Mouse (Mus musculus): ENCODE data around the gene Timp3. TPM values are rescaled to one million over a fixed set of nuclear protein-coding genes. Genes with fewer than 3 reads are reported as not detected.
"Not testable (repeated sequence)": the region's sequence is repeated elsewhere in the genome, so short reads cannot be mapped to it uniquely, and the experiment has no call there.

Gene Timp3
- polyA plus RNA-seq, 1 experiment from 2014 or later, result 33.2 TPM

- H3K36me3 ChIP-seq (ENCODE audit: control insufficient read depth, insufficient read depth, low read length), result no peaks in the 10 kb centered on the region
- H3K9ac ChIP-seq (ENCODE audit: low read depth, low read length), result no peak overlapping the region
- H3K9me3 ChIP-seq (ENCODE audit: control insufficient read depth, low read length), result no peaks in the 10 kb centered on the region
- WGBS, result 54% methylated on average over 4 of the region's 4 CpGs
- peak; percentile 58 for ATAC-seq (replicated peaks; ENCODE audit: low FRiP score)
- no peak overlapping the region for H3K4me3 ChIP-seq (ENCODE audit: low read depth, low read length)
- H3K27ac ChIP-seq (ENCODE audit: low read depth, low read length), result no peak overlapping the region
- H3K4me1 ChIP-seq (replicated peaks; ENCODE audit: control insufficient read depth, insufficient read depth, low read length), result peaks cover 5% of the 10 kb centered on the region
- no peak for DNase-seq (ENCODE audit: low spot score)
- H3K27me3 ChIP-seq (replicated peaks; ENCODE audit: control insufficient read depth, insufficient read depth, low read length), result no peaks in the 10 kb centered on the region
- H3K4me2 ChIP-seq, result no peak overlapping the region
These were observed 69.2 kb downstream of the Timp3 start for GRCm38 (mm10) chr10:86369346-86369745.

- Histone ChIP-seq H3K4me2 (no peak overlapping the region), H3K27me3 (replicated peaks; ENCODE audit: control insufficient read depth, insufficient read depth, low read length) (no peaks in the 10 kb centered on the region), H3K4me1 (replicated peaks; ENCODE audit: control insufficient read depth, insufficient read depth, low read length) (0 out of 2 replicates have a peak, but pooled peaks cover 2% of the 10 kb centered on the region), H3K9me3 (ENCODE audit: control insufficient read depth, low read length) (no peaks in the 10 kb centered on the region), H3K4me3 (ENCODE audit: low read depth, low read length) (no peak overlapping the region), H3K9ac (ENCODE audit: low read depth, low read length) (no peak overlapping the region), H3K27ac (ENCODE audit: low read depth, low read length) (no peak overlapping the region), H3K36me3 (ENCODE audit: control insufficient read depth, insufficient read depth, low read length) (no peaks in the 10 kb centered on the region)
- no peak for ATAC-seq (replicated peaks; ENCODE audit: low FRiP score)
- DNase-seq (ENCODE audit: low spot score), result no peak
These were observed 71.4 kb downstream of the Timp3 start for GRCm38 (mm10) chr10:86371561-86371960.

- Histone ChIP-seq H3K9me3 (ENCODE audit: control insufficient read depth, low read length) (no peaks in the 10 kb centered on the region), H3K9ac (ENCODE audit: low read depth, low read length) (no peak overlapping the region), H3K36me3 (ENCODE audit: control insufficient read depth, insufficient read depth, low read length) (no peaks in the 10 kb centered on the region), H3K27me3 (replicated peaks; ENCODE audit: control insufficient read depth, insufficient read depth, low read length) (no peaks in the 10 kb centered on the region), H3K4me3 (ENCODE audit: low read depth, low read length) (no peak overlapping the region), H3K4me1 (replicated peaks; ENCODE audit: control insufficient read depth, insufficient read depth, low read length) (no peaks in the 10 kb centered on the region), H3K4me2 (no peak overlapping the region), H3K27ac (ENCODE audit: low read depth, low read length) (no peak overlapping the region)
- no peak for DNase-seq (ENCODE audit: low spot score)
- WGBS, result 85% methylated on average over 2 of the region's 2 CpGs
- no peak for ATAC-seq (replicated peaks; ENCODE audit: low FRiP score)
These were observed 73.9 kb downstream of the Timp3 start for GRCm38 (mm10) chr10:86374061-86374460.

GRCm38 (mm10) chr10:86375903-86376302 lies 75.7 kb downstream of the Timp3 start:
- no peak overlapping the region for H3K9ac ChIP-seq (ENCODE audit: low read depth, low read length)
- no peaks in the 10 kb centered on the region for H3K4me1 ChIP-seq (replicated peaks; ENCODE audit: control insufficient read depth, insufficient read depth, low read length)
- no peak overlapping the region for H3K27ac ChIP-seq (ENCODE audit: low read depth, low read length)
- H3K36me3 ChIP-seq (ENCODE audit: control insufficient read depth, insufficient read depth, low read length), result no peaks in the 10 kb centered on the region
- H3K9me3 ChIP-seq (ENCODE audit: control insufficient read depth, low read length), result no peaks in the 10 kb centered on the region
- H3K4me3 ChIP-seq (ENCODE audit: low read depth, low read length), result no peak overlapping the region
- 63% methylated on average over 11 of the region's 11 CpGs for WGBS
- H3K4me2 ChIP-seq, result no peak overlapping the region
- H3K27me3 ChIP-seq (replicated peaks; ENCODE audit: control insufficient read depth, insufficient read depth, low read length), result no peaks in the 10 kb centered on the region
- no peak for ATAC-seq (replicated peaks; ENCODE audit: low FRiP score)
- no peak for DNase-seq (ENCODE audit: low spot score)

GRCm38 (mm10) chr10:86376392-86377185 lies 76.4 kb downstream of the Timp3 start:
- Histone ChIP-seq H3K4me1 (replicated peaks; ENCODE audit: control insufficient read depth, insufficient read depth, low read length) (no peaks in the 10 kb centered on the region), H3K27me3 (replicated peaks; ENCODE audit: control insufficient read depth, insufficient read depth, low read length) (no peaks in the 10 kb centered on the region), H3K36me3 (ENCODE audit: control insufficient read depth, insufficient read depth, low read length) (no peaks in the 10 kb centered on the region), H3K4me2 (no peak overlapping the region), H3K4me3 (ENCODE audit: low read depth, low read length) (no peak overlapping the region), H3K9ac (ENCODE audit: low read depth, low read length) (no peak overlapping the region), H3K27ac (ENCODE audit: low read depth, low read length) (no peak overlapping the region), H3K9me3 (ENCODE audit: control insufficient read depth, low read length) (no peaks in the 10 kb centered on the region)
- 72% methylated on average over 8 of the region's 8 CpGs for WGBS
- no peak for DNase-seq (ENCODE audit: low spot score)
- no peak for ATAC-seq (replicated peaks; ENCODE audit: low FRiP score)

- ATAC-seq (replicated peaks; ENCODE audit: low FRiP score), result not testable (repeated sequence)
- WGBS, result 77% methylated on average over 2 of the region's 2 CpGs
These were observed 78.6 kb downstream of the Timp3 start for GRCm38 (mm10) chr10:86378803-86379202.

GRCm38 (mm10) chr10:86380626-86381025 lies 80.5 kb downstream of the Timp3 start:
- Histone ChIP-seq H3K9me3 (ENCODE audit: control insufficient read depth, low read length) (no peaks in the 10 kb centered on the region), H3K4me1 (replicated peaks; ENCODE audit: control insufficient read depth, insufficient read depth, low read length) (no peaks in the 10 kb centered on the region), H3K27me3 (replicated peaks; ENCODE audit: control insufficient read depth, insufficient read depth, low read length) (no peaks in the 10 kb centered on the region), H3K9ac (ENCODE audit: low read depth, low read length) (no peak overlapping the region), H3K36me3 (ENCODE audit: control insufficient read depth, insufficient read depth, low read length) (no peaks in the 10 kb centered on the region), H3K4me2 (no peak overlapping the region), H3K27ac (ENCODE audit: low read depth, low read length) (no peak overlapping the region), H3K4me3 (ENCODE audit: low read depth, low read length) (no peak overlapping the region)
- 48% methylated on average over 2 of the region's 2 CpGs for WGBS
- ATAC-seq (replicated peaks; ENCODE audit: low FRiP score), result no peak
- no peak for DNase-seq (ENCODE audit: low spot score)

More at GRCm38 (mm10) chr10:86378803-86379202, 78.6 kb downstream of the Timp3 start:
- not testable (repeated sequence) for H3K4me2 ChIP-seq; H3K27ac ChIP-seq (ENCODE audit: low read depth, low read length); DNase-seq (ENCODE audit: low spot score); H3K4me3 ChIP-seq (ENCODE audit: low read depth, low read length); H3K9me3 ChIP-seq (ENCODE audit: control insufficient read depth, low read length); H3K4me1 ChIP-seq (replicated peaks; ENCODE audit: control insufficient read depth, insufficient read depth, low read length); H3K27me3 ChIP-seq (replicated peaks; ENCODE audit: control insufficient read depth, insufficient read depth, low read length); H3K9ac ChIP-seq (ENCODE audit: low read depth, low read length); H3K36me3 ChIP-seq (ENCODE audit: control insufficient read depth, insufficient read depth, low read length)

- WGBS, result 54% methylated on average over 9 of the region's 9 CpGs
- H3K27ac ChIP-seq (ENCODE audit: low read depth, low read length), result no peak overlapping the region
- no peak overlapping the region for H3K9ac ChIP-seq (ENCODE audit: low read depth, low read length)
- ATAC-seq (replicated peaks; ENCODE audit: low FRiP score) (no peak), DNase-seq (ENCODE audit: low spot score) (no peak)
- no peak overlapping the region for H3K4me2 ChIP-seq
- H3K4me1 ChIP-seq (replicated peaks; ENCODE audit: control insufficient read depth, insufficient read depth, low read length), result no peaks in the 10 kb centered on the region
- H3K36me3 ChIP-seq (ENCODE audit: control insufficient read depth, insufficient read depth, low read length), result no peaks in the 10 kb centered on the region
- H3K27me3 ChIP-seq (replicated peaks; ENCODE audit: control insufficient read depth, insufficient read depth, low read length), result no peaks in the 10 kb centered on the region
- H3K4me3 ChIP-seq (ENCODE audit: low read depth, low read length), result no peak overlapping the region
- no peaks in the 10 kb centered on the region for H3K9me3 ChIP-seq (ENCODE audit: control insufficient read depth, low read length)
These were observed 81.2 kb downstream of the Timp3 start for GRCm38 (mm10) chr10:86381150-86381921.

- Histone ChIP-seq H3K4me1 (replicated peaks; ENCODE audit: control insufficient read depth, insufficient read depth, low read length) (no peaks in the 10 kb centered on the region; the same call in 1 of the 2 replicates), H3K4me3 (ENCODE audit: low read depth, low read length) (no peak overlapping the region), H3K36me3 (ENCODE audit: control insufficient read depth, insufficient read depth, low read length) (no peaks in the 10 kb centered on the region), H3K9ac (ENCODE audit: low read depth, low read length) (no peak overlapping the region), H3K9me3 (ENCODE audit: control insufficient read depth, low read length) (no peaks in the 10 kb centered on the region), H3K27me3 (replicated peaks; ENCODE audit: control insufficient read depth, insufficient read depth, low read length) (no peaks in the 10 kb centered on the region), H3K27ac (ENCODE audit: low read depth, low read length) (no peak overlapping the region), H3K4me2 (no peak overlapping the region)
- ATAC-seq (replicated peaks; ENCODE audit: low FRiP score) (no peak), DNase-seq (ENCODE audit: low spot score) (no peak)
- WGBS, result 32% methylated on average over 2 of the region's 2 CpGs
These were observed 81.7 kb downstream of the Timp3 start for GRCm38 (mm10) chr10:86381922-86382260.
